Mouse (Mus musculus): ENCODE results near the gene Fam168a. TPM values are rescaled to one million over a fixed set of nuclear protein-coding genes. Genes with fewer than 3 reads are reported as not detected.
A peak's percentile ranks its signal among the peaks of the same experiment; 100 is the strongest.

Gene Fam168a
- total and polyA plus RNA-seq, 3 experiments = 16.3 to 88.2 (median 49.3) TPM

DNA sequence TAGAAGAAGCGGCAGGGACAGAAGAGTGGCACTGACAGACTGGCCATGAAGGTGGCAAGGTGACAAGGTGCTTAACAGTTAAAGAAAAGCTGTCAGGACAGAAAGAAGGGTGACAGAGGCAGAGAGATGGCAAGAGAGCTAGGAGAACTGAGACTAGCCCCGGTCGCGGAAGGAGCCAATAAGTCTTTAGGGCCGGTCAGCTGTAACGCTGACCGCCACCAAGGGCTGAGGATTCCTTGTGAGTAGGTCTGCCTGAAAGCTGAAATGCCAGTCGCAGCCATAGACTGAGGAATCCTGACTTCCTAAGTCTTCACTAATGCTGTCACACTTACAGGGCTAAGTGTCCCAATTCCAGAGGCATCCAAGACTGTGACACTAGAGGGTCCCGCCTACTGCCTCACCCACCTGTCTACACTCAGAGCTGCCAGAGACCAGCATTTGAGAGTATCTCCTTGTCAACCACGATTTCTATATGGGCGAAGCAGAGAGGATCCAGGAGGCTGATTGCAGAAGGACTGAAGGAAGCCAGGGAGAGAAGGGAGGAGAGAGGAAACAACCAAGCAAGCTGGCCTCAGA is 42.6 kb upstream of the Fam168a start:
- H3K27me3 ChIP-seq (ENCODE audit: insufficient read depth, low read length) = peaks cover 31% of the 10 kb centered on the region

GRCm38 (mm10) chr7:100670646-100671045 is 35.8 kb upstream of the Fam168a start:
- no peak for DNase-seq (ENCODE audit: low spot score)
- H3K9me3 ChIP-seq (replicated peaks) = no peaks in the 10 kb centered on the region
- no peak for TF ChIP-seq CTCF (IDR thresholded peaks at IDR 0.05; ENCODE audit: low read depth, low read length)
- no peak for TF ChIP-seq GATA1 (IDR thresholded peaks at IDR 0.05; ENCODE audit: borderline replicate concordance, low read length)
- no peak for TF ChIP-seq GATA2 (IDR thresholded peaks at IDR 0.05; ENCODE audit: borderline replicate concordance, low read depth, low read length)
- no peak for TF ChIP-seq POLR2AphosphoS5 (IDR thresholded peaks at IDR 0.05; ENCODE audit: insufficient replicate concordance, low read depth, low read length)
- no peak for TF ChIP-seq TAL1 (conservative IDR thresholded peaks at IDR 0.05; ENCODE audit: low read depth, low read length)
- peaks cover 5% of the 10 kb centered on the region for H3K36me3 ChIP-seq (replicated peaks)
- H3K4me1 ChIP-seq (ENCODE audit: insufficient read depth, low read depth, low read length) = peaks cover 27% of the 10 kb centered on the region
- ATAC-seq (ENCODE audit: extremely low read depth, insufficient number of reproducible peaks, low FRiP score, poor library complexity, severe bottlenecking) = no peak
- no peak overlapping the region for H3K4me3 ChIP-seq (ENCODE audit: low read depth, low read length)
- H3K27me3 ChIP-seq (ENCODE audit: insufficient read depth, low read length) = peaks cover 5% of the 10 kb centered on the region; the same call in 1 of the 2 replicates

More for the DNA sequence above, 42.6 kb upstream of the Fam168a start:
- Histone ChIP-seq H3K4me3 (ENCODE audit: low read depth, low read length) (no peak overlapping the region), H3K9me3 (replicated peaks) (no peaks in the 10 kb centered on the region), H3K36me3 (replicated peaks) (no peaks in the 10 kb centered on the region), H3K4me1 (ENCODE audit: insufficient read depth, low read depth, low read length) (peaks cover 22% of the 10 kb centered on the region)
- DNase-seq (ENCODE audit: low spot score) (no peak), ATAC-seq (ENCODE audit: extremely low read depth, insufficient number of reproducible peaks, low FRiP score, poor library complexity, severe bottlenecking) (no peak)
- TF ChIP-seq GATA2 (IDR thresholded peaks at IDR 0.05; ENCODE audit: borderline replicate concordance, low read depth, low read length) (no peak), POLR2AphosphoS5 (IDR thresholded peaks at IDR 0.05; ENCODE audit: insufficient replicate concordance, low read depth, low read length) (no peak)

DNA sequence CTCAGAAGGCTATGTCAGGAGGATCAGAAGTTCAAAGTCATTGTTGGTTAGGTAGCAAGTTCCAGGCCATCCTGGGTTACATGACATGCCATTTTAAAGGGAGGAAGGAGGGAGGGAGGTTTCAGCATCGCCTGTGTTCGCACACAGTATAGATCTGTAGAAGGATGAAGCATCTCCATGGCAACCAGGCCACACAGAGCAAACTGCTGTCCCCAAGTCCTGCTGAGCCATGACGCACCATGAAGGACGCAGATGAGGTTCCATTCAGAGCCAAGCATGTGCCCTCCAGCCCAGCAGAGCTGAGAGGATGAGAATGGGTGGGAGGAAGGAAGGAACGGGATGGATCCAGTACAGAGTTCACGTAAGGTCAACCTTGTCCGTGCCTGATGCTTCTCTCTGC is 33.0 kb upstream of the Fam168a start:
- no peak for DNase-seq (ENCODE audit: low spot score)
- Histone ChIP-seq H3K4me3 (ENCODE audit: low read depth, low read length) (no peak overlapping the region; the same call in 1 of the 2 replicates), H3K9me3 (replicated peaks) (no peaks in the 10 kb centered on the region), H3K36me3 (replicated peaks) (peaks cover 31% of the 10 kb centered on the region), H3K4me1 (ENCODE audit: insufficient read depth, low read depth, low read length) (peaks cover 45% of the 10 kb centered on the region), H3K27me3 (ENCODE audit: insufficient read depth, low read length) (peaks cover 3% of the 10 kb centered on the region; the same call in 1 of the 2 replicates)
- no peak for ATAC-seq (ENCODE audit: extremely low read depth, insufficient number of reproducible peaks, low FRiP score, poor library complexity, severe bottlenecking)
- TF ChIP-seq TAL1 (conservative IDR thresholded peaks at IDR 0.05; ENCODE audit: low read depth, low read length) = no peak
- TF ChIP-seq CTCF (IDR thresholded peaks at IDR 0.05; ENCODE audit: low read depth, low read length) = no peak
- TF ChIP-seq POLR2AphosphoS5 (IDR thresholded peaks at IDR 0.05; ENCODE audit: insufficient replicate concordance, low read depth, low read length) = no peak
- no peak for TF ChIP-seq GATA1 (IDR thresholded peaks at IDR 0.05; ENCODE audit: borderline replicate concordance, low read length)
- TF ChIP-seq GATA2 (IDR thresholded peaks at IDR 0.05; ENCODE audit: borderline replicate concordance, low read depth, low read length) = no peak

DNA sequence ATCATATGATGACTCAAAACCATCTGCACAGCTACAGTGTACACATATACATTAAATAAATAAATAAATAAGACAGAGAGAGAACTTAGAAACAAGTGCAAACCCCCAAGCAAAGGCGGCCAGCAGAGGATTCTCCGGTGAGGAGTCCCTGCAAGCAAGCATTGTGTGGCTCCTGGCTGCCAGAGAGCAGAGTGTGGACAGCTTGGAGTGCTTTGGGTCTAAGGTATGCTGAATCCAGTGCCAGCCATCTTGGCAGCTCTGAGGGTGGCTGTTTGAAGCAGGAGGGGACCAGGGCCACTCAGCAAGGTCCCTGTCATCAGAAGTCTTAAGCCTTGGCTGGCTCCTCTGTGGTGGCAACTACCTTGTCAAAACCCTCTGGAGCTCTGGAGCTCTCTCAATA is 31.5 kb upstream of the Fam168a start:
- peak overlapping the region; percentile 74 for H3K4me3 ChIP-seq (ENCODE audit: low read depth, low read length)
- H3K27me3 ChIP-seq (ENCODE audit: insufficient read depth, low read length) = no peaks in the 10 kb centered on the region
- no peak for TF ChIP-seq GATA1 (IDR thresholded peaks at IDR 0.05; ENCODE audit: borderline replicate concordance, low read length)
- no peak for TF ChIP-seq POLR2AphosphoS5 (IDR thresholded peaks at IDR 0.05; ENCODE audit: insufficient replicate concordance, low read depth, low read length)
- TF ChIP-seq CTCF (IDR thresholded peaks at IDR 0.05; ENCODE audit: low read depth, low read length) = no peak
- no peak for TF ChIP-seq TAL1 (conservative IDR thresholded peaks at IDR 0.05; ENCODE audit: low read depth, low read length)
- no peak for TF ChIP-seq GATA2 (IDR thresholded peaks at IDR 0.05; ENCODE audit: borderline replicate concordance, low read depth, low read length)
- no peaks in the 10 kb centered on the region for H3K9me3 ChIP-seq (replicated peaks)
- ATAC-seq (ENCODE audit: extremely low read depth, insufficient number of reproducible peaks, low FRiP score, poor library complexity, severe bottlenecking) (peak; percentile 54; the same call in 1 of the 2 replicates), DNase-seq (ENCODE audit: low spot score) (peak; percentile 43)
- peaks cover 52% of the 10 kb centered on the region for H3K4me1 ChIP-seq (ENCODE audit: insufficient read depth, low read depth, low read length)
- H3K36me3 ChIP-seq (replicated peaks) = peaks cover 44% of the 10 kb centered on the region

DNA sequence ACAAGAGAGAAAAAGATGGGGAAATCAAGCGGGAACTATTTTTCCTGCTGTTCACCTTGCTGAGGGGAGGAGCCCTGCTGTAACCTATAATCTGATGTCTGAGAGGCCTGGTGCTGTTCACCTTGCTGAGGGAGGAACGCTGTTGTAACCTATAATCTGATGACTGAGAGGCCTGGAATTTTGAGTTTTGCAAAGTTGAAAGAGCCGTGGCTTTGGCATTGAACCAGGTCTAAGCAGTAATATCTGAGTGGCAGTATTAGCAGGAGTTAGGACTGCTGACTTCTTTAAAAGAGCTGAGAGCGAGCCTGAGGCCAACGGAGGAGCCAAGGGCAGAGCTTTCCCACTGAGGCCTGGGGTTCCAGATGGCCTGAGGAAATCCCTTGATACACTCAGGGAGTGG is 28.4 kb upstream of the Fam168a start:
- TF ChIP-seq TAL1 (conservative IDR thresholded peaks at IDR 0.05; ENCODE audit: low read depth, low read length) (no peak), GATA1 (IDR thresholded peaks at IDR 0.05; ENCODE audit: borderline replicate concordance, low read length) (no peak), CTCF (IDR thresholded peaks at IDR 0.05; ENCODE audit: low read depth, low read length) (no peak), POLR2AphosphoS5 (IDR thresholded peaks at IDR 0.05; ENCODE audit: insufficient replicate concordance, low read depth, low read length) (no peak), GATA2 (IDR thresholded peaks at IDR 0.05; ENCODE audit: borderline replicate concordance, low read depth, low read length) (no peak)
- Histone ChIP-seq H3K9me3 (replicated peaks) (no peaks in the 10 kb centered on the region), H3K4me1 (ENCODE audit: insufficient read depth, low read depth, low read length) (peaks cover 59% of the 10 kb centered on the region), H3K27me3 (ENCODE audit: insufficient read depth, low read length) (no peaks in the 10 kb centered on the region), H3K36me3 (replicated peaks) (peaks cover 58% of the 10 kb centered on the region), H3K4me3 (ENCODE audit: low read depth, low read length) (no peak overlapping the region)
- ATAC-seq (ENCODE audit: extremely low read depth, insufficient number of reproducible peaks, low FRiP score, poor library complexity, severe bottlenecking) (no peak), DNase-seq (ENCODE audit: low spot score) (no peak)

- no peak for TF ChIP-seq TAL1 (conservative IDR thresholded peaks at IDR 0.05; ENCODE audit: low read depth, low read length)
- no peak for ATAC-seq (ENCODE audit: extremely low read depth, insufficient number of reproducible peaks, low FRiP score, poor library complexity, severe bottlenecking)
- no peak for DNase-seq (ENCODE audit: low spot score)
- Histone ChIP-seq H3K4me1 (ENCODE audit: insufficient read depth, low read depth, low read length) (peaks cover 53% of the 10 kb centered on the region), H3K36me3 (replicated peaks) (peaks cover 52% of the 10 kb centered on the region), H3K27me3 (ENCODE audit: insufficient read depth, low read length) (no peaks in the 10 kb centered on the region), H3K9me3 (replicated peaks) (no peaks in the 10 kb centered on the region), H3K4me3 (ENCODE audit: low read depth, low read length) (no peak overlapping the region)
Measured at GRCm38 (mm10) chr7:100678948-100679880, 27.2 kb upstream of the Fam168a start.

All from G1E (cell line).